Mouse (Mus musculus) urinary bladder, postnatal 14 days (tissue): ENCODE results near the gene Dtd1.

Experiments
- DNase-seq: peaks from one replicate; pipeline ENCODE4 v3.0.0; 2021; ENCODE audit warnings: low spot score

Gene Dtd1

GRCm38 (mm10) chr2:144640101-144640500 lies 40.4 kb downstream of the Dtd1 start:
- DNase-seq = no peak

DNA sequence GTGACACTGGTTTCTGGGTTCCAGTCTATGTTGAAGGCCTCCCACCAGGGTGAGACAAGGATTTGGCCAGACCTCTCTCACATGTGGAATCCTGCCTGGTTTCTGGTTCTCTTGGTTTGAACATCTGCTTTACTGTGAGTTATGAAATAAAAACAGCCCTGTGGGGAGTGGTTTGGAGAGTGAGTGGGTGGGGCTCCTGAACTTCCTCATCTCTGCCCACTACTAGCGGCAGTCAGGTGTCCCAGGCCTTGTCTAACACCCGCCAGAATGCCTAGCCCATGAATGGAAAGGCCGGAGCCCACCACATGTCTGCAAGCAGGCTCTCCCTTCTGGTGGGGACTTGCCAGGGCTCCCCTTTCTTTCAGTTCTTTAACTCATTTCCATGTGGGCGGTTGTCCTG lies 42.3 kb downstream of the Dtd1 start:
- DNase-seq = no peak

DNA sequence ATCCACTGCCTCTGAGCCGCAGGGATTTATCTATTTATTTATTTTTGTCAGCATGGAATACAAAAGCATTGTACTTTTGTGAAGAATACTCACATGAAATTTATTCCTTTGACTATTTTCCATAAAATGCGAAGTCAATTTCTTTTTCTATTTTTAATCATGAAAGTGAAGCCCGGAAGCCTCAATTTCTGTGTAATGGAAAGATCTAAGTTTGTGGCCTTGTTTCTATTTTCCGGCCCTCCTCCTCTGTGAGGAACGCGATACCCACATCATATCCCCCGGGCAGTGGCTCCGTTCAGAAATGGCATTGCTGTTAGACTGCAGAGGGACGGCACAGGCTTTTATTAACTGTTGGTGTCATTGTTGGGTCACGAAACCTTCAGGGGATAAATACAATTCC lies 46.7 kb downstream of the Dtd1 start:
- no peak for DNase-seq

DNA sequence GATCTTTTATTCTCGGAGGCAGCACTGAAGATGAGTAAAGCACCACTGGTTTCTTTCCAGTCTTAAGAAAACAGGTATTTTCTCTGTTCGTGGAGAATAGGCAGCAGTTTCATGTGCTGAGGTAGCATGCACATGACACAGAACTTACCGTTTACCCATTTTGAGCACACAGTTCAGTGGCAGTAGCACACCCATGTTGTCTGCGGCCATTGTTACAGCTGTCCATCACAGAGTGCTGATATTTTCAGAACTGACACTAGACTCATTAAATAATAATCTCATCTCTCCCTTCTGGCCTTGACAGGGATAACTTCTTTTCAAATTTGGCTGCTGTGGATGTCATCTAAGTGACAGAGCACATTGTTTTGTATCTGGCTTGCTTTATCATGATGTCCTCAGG lies 47.5 kb downstream of the Dtd1 start:
- no peak for DNase-seq

- DNase-seq = no peak
These were observed 50.3 kb downstream of the Dtd1 start for GRCm38 (mm10) chr2:144649960-144650359.

GRCm38 (mm10) chr2:144652841-144653240 lies 53.1 kb downstream of the Dtd1 start:
- no peak for DNase-seq

- DNase-seq = no peak
These were observed 55.6 kb downstream of the Dtd1 start for GRCm38 (mm10) chr2:144655307-144655706.

DNA sequence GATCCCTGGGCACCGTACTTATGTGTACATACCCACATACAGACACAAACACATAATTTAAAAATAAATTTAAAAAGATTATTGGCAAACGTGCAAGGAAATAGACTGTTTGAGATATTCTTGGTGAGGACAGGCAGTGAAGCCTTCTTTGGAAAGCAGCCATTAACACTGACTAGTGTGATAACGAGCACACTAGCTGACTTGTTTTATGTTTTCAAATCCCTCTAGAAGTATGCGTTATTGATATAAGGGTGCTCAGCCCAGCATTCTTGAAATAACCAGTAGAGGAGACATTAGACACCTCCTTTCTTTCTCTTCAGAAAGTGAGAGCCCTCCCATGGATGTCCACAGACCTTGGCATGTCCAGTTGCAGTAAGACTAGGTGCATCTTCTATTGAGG lies 68.8 kb downstream of the Dtd1 start:
- no peak for DNase-seq

- DNase-seq = no peak
These were observed 70.7 kb downstream of the Dtd1 start for GRCm38 (mm10) chr2:144670289-144670930.

DNA sequence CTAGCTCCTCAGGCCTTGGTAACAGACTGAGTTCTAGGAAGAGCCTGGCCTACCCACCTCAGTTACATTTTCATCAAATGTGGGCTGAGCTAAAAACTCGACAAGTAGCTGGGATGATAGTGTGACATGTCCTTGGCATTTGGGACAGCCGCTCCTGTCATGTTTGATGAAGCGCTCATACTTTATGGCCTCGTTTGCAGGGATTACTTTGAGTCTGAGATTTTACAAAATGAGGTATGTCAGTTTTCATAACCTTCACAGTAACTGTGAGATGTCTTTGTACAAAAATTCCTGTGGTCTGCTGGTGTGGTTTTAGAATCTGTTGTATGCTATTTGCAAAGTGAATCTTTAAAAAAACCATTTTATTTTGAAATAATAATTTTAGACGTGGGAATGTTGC lies 72.7 kb downstream of the Dtd1 start:
- DNase-seq = no peak

DNA sequence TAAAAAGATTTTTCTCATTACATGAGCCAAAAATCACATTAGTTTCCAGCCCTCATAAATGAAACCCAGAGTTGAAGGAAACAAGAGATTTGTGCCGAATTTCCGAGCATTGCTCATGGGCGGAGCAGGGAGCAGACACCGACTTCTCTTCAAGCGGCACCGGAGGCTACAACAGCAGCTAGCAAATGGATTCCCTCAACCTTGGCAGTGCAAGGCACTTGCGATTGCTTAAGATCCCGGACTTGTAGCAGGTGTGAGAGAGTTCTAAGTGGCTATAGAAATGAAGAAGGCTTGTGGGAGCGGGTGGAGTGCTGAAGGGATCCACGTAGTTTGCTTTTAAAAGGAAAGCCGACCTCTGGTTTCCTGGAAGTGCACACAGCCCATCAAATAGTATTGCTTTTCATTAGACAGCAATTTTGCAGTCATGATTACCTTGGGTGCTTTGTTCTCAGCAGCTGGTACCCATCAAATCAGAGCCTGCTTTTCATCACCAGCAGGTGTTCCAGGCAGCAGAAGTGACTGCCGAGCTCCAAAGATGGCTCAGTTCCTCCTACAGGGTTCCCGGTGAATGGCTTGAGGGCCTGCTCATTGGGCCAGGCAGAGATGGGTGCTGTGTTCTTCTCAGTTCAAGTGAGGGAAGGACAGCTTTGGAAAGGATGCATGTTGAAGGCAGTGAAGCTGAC lies 77.0 kb downstream of the Dtd1 start:
- peak; percentile 31 for DNase-seq

DNA sequence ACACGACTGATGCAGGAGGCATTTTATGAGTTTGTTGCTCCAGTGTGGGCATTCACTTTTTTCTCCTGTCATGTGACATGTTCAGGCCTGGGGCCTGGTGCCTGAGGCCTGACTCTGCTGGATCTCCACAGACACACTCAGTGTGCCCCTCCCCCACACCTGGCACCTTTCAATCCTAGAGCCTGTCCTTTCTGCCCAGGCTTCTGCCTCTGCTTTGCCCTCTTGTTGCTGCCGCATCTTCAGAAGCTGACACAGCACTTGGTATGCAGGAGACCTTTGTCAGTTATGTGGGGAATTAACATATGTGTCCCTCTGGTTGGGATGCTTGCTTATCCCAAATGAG lies 77.5 kb downstream of the Dtd1 start:
- no peak for DNase-seq

GRCm38 (mm10) chr2:144678779-144679178 lies 79.1 kb downstream of the Dtd1 start:
- DNase-seq = no peak

- DNase-seq = no peak
These were observed 79.7 kb downstream of the Dtd1 start for GRCm38 (mm10) chr2:144679394-144679793.

DNA sequence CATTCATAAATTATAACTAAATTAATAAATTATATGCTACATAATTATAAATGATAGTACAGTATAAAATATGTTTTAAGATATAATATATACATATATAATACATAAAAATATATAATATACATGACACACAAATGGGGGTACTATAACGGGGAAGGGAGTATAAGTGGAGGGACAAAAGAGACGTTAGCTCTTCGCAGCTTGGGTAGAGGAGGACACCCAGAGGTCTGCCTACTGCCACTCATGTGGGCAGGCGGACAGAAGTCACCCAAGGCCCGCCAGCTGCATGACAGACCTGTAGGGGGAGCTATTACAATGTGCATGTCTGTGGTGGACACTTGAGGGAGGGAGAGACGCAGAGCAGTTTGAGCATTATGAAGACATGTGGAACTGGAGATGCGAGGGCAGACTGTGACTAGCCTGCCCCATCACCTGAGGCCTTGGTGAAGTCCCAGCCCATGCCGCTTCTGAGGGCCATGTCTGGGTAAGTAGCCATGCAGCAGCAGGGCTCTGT lies 92.6 kb downstream of the Dtd1 start:
- DNase-seq = no peak

- DNase-seq = no peak
These were observed 93.1 kb downstream of the Dtd1 start for GRCm38 (mm10) chr2:144692777-144693176.

- no peak for DNase-seq
These were observed 95.2 kb downstream of the Dtd1 start for GRCm38 (mm10) chr2:144694923-144695322.

GRCm38 (mm10) chr2:144698046-144698445 lies 98.3 kb downstream of the Dtd1 start:
- DNase-seq = no peak

DNA sequence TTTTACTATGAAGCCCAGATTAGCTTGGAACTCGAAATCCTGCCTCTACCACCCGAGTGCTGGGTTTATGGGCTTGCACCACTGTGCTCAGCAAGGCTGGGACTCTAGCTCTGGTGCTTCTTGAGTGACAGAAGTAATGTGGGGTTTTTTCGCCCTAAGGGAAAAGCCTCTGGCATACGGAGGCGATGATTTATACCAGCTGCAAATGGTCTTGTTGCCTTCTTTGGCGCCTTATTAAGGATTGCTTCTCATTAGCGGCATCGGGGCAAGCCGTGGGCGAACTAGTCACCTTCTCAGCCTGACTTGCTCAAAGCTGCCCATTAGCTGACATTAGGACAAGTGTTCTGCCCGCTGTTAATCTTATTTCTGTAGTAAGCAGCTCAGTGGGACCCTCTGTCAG lies 100.9 kb downstream of the Dtd1 start:
- no peak for DNase-seq

- no peak for DNase-seq
These were observed 101.9 kb downstream of the Dtd1 start for GRCm38 (mm10) chr2:144701415-144702149.

DNA sequence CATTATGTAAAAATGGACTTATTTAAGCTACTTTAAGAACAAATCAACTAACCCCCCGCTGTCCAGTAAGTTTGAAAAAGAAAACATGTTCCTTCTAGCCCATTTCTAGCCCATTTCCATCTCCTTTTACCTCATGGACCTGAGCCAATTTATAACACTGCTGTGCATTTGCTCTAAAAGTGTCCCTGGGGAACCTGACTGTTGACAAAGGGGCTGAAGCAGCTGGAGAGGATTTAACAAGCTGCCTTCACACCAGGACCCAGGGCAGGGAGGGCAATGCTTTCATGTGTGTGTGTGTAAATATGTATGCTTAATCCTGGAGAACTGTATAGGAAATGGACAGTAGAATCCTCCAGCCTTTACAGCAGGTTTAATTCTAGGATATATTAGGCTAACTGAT lies 109.6 kb downstream of the Dtd1 start:
- DNase-seq = no peak

DNA sequence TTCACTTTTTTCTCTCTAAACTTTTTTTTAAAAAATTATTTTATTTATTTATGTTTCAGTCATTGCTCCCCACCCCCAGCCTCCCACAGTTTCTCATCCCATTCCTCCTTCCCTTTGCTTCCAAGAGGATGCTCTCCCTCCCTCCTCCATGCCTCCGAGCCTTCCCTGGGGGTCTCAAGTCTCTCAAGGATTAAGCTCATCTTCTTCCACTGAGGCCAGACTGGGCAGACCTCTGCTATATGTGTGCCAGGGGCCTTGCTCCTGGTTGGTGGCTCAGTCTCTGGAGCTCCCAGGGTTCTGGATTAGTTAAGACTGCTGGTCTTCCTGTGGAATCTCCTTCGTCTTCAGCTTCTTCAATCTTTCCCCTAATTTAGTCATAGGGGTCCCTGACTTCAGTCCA lies 110.0 kb downstream of the Dtd1 start:
- no peak for DNase-seq

DNA sequence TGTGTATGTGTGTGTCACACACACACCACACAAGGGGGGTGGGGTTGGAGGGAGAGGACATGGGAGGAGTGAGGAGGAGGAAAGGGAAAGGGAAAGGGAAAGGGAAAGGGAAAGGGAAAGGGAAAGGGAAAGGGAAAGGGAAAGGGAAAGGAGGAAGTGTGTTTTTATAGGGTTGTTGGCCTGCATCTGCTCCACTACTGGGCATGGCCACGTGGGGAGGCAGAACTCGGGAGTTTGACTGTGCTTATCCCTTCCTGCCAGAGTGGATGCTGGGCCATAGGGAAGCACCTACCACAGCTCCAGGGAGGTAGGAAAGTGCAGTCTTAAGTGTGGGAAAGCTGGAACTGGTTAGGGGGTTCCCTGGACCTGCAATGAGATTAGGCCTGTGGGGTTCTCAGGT lies 114.9 kb downstream of the Dtd1 start:
- no peak for DNase-seq
